Mouse (Mus musculus) embryonic facial prominence, embryonic 11.5 days (tissue): ENCODE results near the gene Uck1. TPM values are rescaled to one million over a fixed set of nuclear protein-coding genes. Genes with fewer than 3 reads are reported as not detected.

Source experiments
- ATAC-seq: fragments of 200-750 bp; cut with Nextera tagmentation; replicated peaks from 2 replicates; pipeline ENCODE4 v1.8.0; 2017; ENCODE audit warnings: low read depth; ENCODE audit not compliant: insufficient number of reproducible peaks, low FRiP score, low TSS enrichment
- DNase-seq: peaks from one replicate; pipeline ENCODE4 v3.0.0-alpha.2; 2015; ENCODE audit warnings: low spot score
- H3K27ac ChIP-seq: fragments of 300-500 bp; sonication (generic); replicated peaks from 2 replicates; pipeline ENCODE4 v1.5.1; 2014; ENCODE audit warnings: mild to moderate bottlenecking, low read depth, low read length, control low read depth
- H3K27me3 ChIP-seq: fragments of 300-500 bp; sonication (generic); 2 replicates; pipeline ENCODE4 v1.6.1; 2014; ENCODE audit warnings: mild to moderate bottlenecking, low read length, moderate library complexity, mixed read lengths; ENCODE audit not compliant: control insufficient read depth, insufficient read depth
- H3K36me3 ChIP-seq: fragments of 300-500 bp; sonication (generic); replicated peaks from 2 replicates; pipeline ENCODE4 v1.6.1; 2014; ENCODE audit warnings: low read depth, mild to moderate bottlenecking, low read length, moderate library complexity, mixed read lengths; ENCODE audit not compliant: control insufficient read depth, insufficient read depth
- H3K4me1 ChIP-seq: fragments of 300-500 bp; sonication (generic); 2 replicates; pipeline ENCODE4 v1.6.1; 2014; ENCODE audit warnings: low read length, mixed read lengths; ENCODE audit not compliant: control insufficient read depth, insufficient read depth
- H3K4me2 ChIP-seq: fragments of 300-500 bp; sonication (generic); 2 replicates; pipeline ENCODE4 v1.6.1; 2014; ENCODE audit warnings: low read depth, mild to moderate bottlenecking, control low read depth, low read length, moderate library complexity
- H3K4me3 ChIP-seq: fragments of 300-500 bp; sonication (generic); 2 replicates; pipeline ENCODE4 v1.5.1; 2014; ENCODE audit warnings: low read depth, low read length, control low read depth
- H3K9ac ChIP-seq: fragments of 300-500 bp; sonication (generic); replicated peaks from 2 replicates; pipeline ENCODE4 v1.6.1; 2014; ENCODE audit warnings: mild to moderate bottlenecking, control low read depth, low read length
- H3K9me3 ChIP-seq: fragments of 300-500 bp; sonication (generic); replicated peaks from 2 replicates; pipeline ENCODE4 v1.6.1; 2016; ENCODE audit warnings: mild to moderate bottlenecking, low read length, inconsistent platforms, mixed read lengths; ENCODE audit not compliant: control insufficient read depth
- WGBS: fragments of 180-500 bp; shearing (Covaris S2); extraction: QIAGEN DNeasy Blood & Tissue Kit; methylation state at CpG from one replicate; pipeline ENCODE4 v1.1.7; 2014; 5-methylcytosine and 5-hydroxymethylcytosine counted together
- polyA plus RNA-seq: library from polyadenylated mRNA; unstranded; fragments of >200 nt; fragmentation: Nextera tagmentation; extraction: Ambion mirVana; gene quantifications from 2 replicates; pipeline ENCODE4 v1.2.1, GENCODE M21; 2014

The Uck1 gene
- polyA plus RNA-seq, 1 experiment from 2014 or later: 57.2 TPM

DNA sequence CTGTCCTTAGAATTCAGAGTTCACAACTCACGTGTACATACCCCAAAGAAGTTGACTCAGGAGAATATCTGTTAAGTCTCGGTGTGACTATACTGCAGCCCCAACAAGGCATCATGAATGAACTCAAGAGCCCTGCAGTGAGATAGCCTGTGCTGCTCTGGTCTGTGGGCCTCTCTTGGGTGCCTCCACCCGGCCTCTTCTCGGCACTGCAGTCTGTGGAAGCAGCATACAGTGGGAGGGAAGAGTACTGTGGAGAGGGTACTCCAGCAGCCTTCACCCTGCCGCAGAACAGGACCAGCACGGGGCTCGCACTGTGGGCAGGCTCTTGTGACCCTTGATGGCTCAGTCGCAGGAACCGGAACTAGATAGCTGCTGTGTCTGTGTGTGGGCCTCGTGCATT lies 44.4 kb downstream of the Uck1 start:
- Histone ChIP-seq H3K9ac (no peak overlapping the region), H3K36me3 (peaks cover 56% of the 10 kb centered on the region)

DNA sequence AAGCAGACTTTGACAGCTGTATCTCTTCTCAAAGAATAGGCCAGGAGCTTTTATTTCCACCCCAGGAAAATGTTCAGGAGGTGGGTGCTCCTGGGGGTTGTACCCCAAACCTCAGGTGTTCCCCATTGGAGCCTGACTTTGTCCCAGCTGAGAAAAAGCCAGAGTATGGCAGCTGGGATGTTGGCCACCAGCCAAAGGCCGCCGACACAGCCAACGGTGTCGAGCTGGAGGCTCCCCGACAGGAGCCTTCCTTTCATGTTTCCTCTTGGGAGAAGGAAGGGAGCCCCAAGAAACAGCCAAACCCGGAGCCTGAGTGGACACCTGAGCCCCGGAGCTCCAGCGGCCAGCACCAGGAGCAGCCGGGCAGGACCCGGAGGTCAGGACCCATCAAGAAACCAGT lies 47.0 kb downstream of the Uck1 start:
- no peak overlapping the region for H3K9ac ChIP-seq
- no peak overlapping the region for H3K27ac ChIP-seq
- H3K4me1 ChIP-seq: no peaks in the 10 kb centered on the region
- H3K9me3 ChIP-seq: no peaks in the 10 kb centered on the region
- H3K27me3 ChIP-seq: no peaks in the 10 kb centered on the region
- no peak overlapping the region for H3K4me2 ChIP-seq
- ATAC-seq (no peak), DNase-seq (no peak)
- WGBS: 94% methylated on average over 10 of the region's 10 CpGs
- H3K36me3 ChIP-seq: peaks cover 45% of the 10 kb centered on the region
- H3K4me3 ChIP-seq: no peak overlapping the region

More for the DNA sequence above, 44.4 kb downstream of the Uck1 start:
- no peaks in the 10 kb centered on the region for H3K9me3 ChIP-seq
- ATAC-seq (no peak), DNase-seq (no peak)
- H3K4me3 ChIP-seq: no peak overlapping the region
- no peaks in the 10 kb centered on the region for H3K27me3 ChIP-seq
- 86% methylated on average over 10 of the region's 10 CpGs for WGBS
- no peak overlapping the region for H3K4me2 ChIP-seq
- H3K4me1 ChIP-seq: no peaks in the 10 kb centered on the region
- H3K27ac ChIP-seq: no peak overlapping the region

- H3K4me2 ChIP-seq: no peak overlapping the region
- H3K4me3 ChIP-seq: no peak overlapping the region
- H3K9ac ChIP-seq: no peak overlapping the region
- ATAC-seq (no peak), DNase-seq (no peak)
- no peaks in the 10 kb centered on the region for H3K9me3 ChIP-seq
- WGBS: 92% methylated on average over 8 of the region's 8 CpGs
- peaks cover 48% of the 10 kb centered on the region for H3K36me3 ChIP-seq
- no peaks in the 10 kb centered on the region for H3K4me1 ChIP-seq
- H3K27me3 ChIP-seq: no peaks in the 10 kb centered on the region
- no peak overlapping the region for H3K27ac ChIP-seq
These were observed 48.3 kb downstream of the Uck1 start for GRCm38 (mm10) chr2:32211689-32212088.

- peaks cover 47% of the 10 kb centered on the region for H3K36me3 ChIP-seq
- ATAC-seq: no peak
- no peaks in the 10 kb centered on the region for H3K9me3 ChIP-seq
- DNase-seq: no peak
- H3K4me2 ChIP-seq: no peak overlapping the region
- no peak overlapping the region for H3K9ac ChIP-seq
- H3K27me3 ChIP-seq: no peaks in the 10 kb centered on the region
- H3K4me3 ChIP-seq: no peak overlapping the region
- no peak overlapping the region for H3K27ac ChIP-seq
- 100% methylated on average over 1 of the region's 1 CpGs for WGBS
- H3K4me1 ChIP-seq: no peaks in the 10 kb centered on the region
These were observed 52.3 kb downstream of the Uck1 start for GRCm38 (mm10) chr2:32207682-32208081.

Other genes starting within 250 kb of the Uck1 start
- 1.8 and 1.9 TPM in 2 replicates for gene Fam78a, start 175.3 kb downstream of the Uck1 start, polyA plus RNA-seq
- gene Plpp7, start 164.6 kb downstream of the Uck1 start, polyA plus RNA-seq: 3.5 TPM in 2 replicates
- gene Prrc2b, start 109.1 kb downstream of the Uck1 start, polyA plus RNA-seq: 46.2 and 48.6 TPM in 2 replicates
- gene Pomt1, start 23.6 kb downstream of the Uck1 start, polyA plus RNA-seq: 15.5 and 16.1 TPM in 2 replicates
- gene Golga2, start 27.2 kb upstream of the Uck1 start, polyA plus RNA-seq: 14.9 and 15.2 TPM in 2 replicates
- 392 and 406 TPM in 2 replicates for gene Swi5, start 27.9 kb upstream of the Uck1 start, polyA plus RNA-seq
- gene Ciz1, start 92.2 kb upstream of the Uck1 start, polyA plus RNA-seq: 41.1 and 46.0 TPM in 2 replicates
- 31.0 and 35.3 TPM in 2 replicates for gene Dnm1, start 93.2 kb upstream of the Uck1 start, polyA plus RNA-seq
- gene 1110008P14Rik, start 121.8 kb upstream of the Uck1 start, polyA plus RNA-seq: 41.3 and 41.5 TPM in 2 replicates
- 0.95 and 1.2 TPM in 2 replicates for gene Lcn2, start 128.1 kb upstream of the Uck1 start, polyA plus RNA-seq
- 31.7 and 33.0 TPM in 2 replicates for gene Ptges2, start 135.7 kb upstream of the Uck1 start, polyA plus RNA-seq
- gene Naif1, start 190.3 kb upstream of the Uck1 start, polyA plus RNA-seq: 5.0 and 6.0 TPM in 2 replicates
- 20.6 and 21.7 TPM in 2 replicates for gene Slc25a25, start 191.3 kb upstream of the Uck1 start, polyA plus RNA-seq